Mouse (Mus musculus): ENCODE measurements around the gene Fbn1. TPM values are rescaled to one million over a fixed set of nuclear protein-coding genes. Genes with fewer than 3 reads are reported as not detected.

Fbn1 gene
- polyA plus RNA-seq, 1 experiment from 2014 or later, result 33.6 TPM

DNA sequence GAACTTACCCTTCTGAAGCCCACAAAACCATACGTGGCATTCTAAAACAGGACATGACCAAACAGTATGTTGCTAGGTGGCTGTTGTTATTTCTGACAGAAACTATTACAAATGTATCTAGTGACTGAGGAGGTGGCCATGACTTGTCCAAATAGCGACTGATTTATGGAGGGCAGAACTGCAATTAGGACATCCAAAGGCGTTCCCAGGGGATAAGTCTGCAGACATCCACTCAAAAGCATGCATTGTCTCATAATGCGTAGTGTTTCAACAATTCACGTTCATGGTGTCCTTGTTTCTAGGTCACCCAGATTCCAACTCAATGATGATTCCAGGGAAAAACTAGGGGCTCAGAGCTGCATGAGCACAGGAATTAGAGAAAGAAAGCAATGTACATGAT is 53.0 kb downstream of the Fbn1 start:
- no peak overlapping the region for H3K9ac ChIP-seq (ENCODE audit: low read length)
- no peaks in the 10 kb centered on the region for H3K9me3 ChIP-seq (ENCODE audit: control insufficient read depth, low read length)
- peaks cover 6 to 7% of the 10 kb centered on the region in 2 experiments; a peak in 3 of 4 replicates for H3K4me1 ChIP-seq (ENCODE audit: control insufficient read depth in 2 of 2, insufficient read depth in 2 of 2, low read length in 2 of 2)
- no peak overlapping the region for H3K27ac ChIP-seq (replicated peaks in 1 of 2; ENCODE audit: control insufficient read depth in 1 of 2, insufficient read depth in 1 of 2, low read depth in 2 of 2, low read length in 2 of 2)
- no peak for ATAC-seq (ENCODE audit: insufficient number of reproducible peaks, insufficient read depth, low FRiP score, low read depth)
- H3K4me2 ChIP-seq (ENCODE audit: low read length), result no peak overlapping the region
- no peaks in the 10 kb centered on the region for H3K27me3 ChIP-seq (ENCODE audit: control insufficient read depth, insufficient read depth, low read length)
- no peak overlapping the region for H3K4me3 ChIP-seq (ENCODE audit: control insufficient read depth in 1 of 2, insufficient read depth in 1 of 2, low read depth in 1 of 2, low read length in 2 of 2)
- 83% methylated on average over 5 of the region's 5 CpGs for WGBS
- no peaks in the 10 kb centered on the region for H3K36me3 ChIP-seq (ENCODE audit: control insufficient read depth, insufficient read depth, low read length)

DNA sequence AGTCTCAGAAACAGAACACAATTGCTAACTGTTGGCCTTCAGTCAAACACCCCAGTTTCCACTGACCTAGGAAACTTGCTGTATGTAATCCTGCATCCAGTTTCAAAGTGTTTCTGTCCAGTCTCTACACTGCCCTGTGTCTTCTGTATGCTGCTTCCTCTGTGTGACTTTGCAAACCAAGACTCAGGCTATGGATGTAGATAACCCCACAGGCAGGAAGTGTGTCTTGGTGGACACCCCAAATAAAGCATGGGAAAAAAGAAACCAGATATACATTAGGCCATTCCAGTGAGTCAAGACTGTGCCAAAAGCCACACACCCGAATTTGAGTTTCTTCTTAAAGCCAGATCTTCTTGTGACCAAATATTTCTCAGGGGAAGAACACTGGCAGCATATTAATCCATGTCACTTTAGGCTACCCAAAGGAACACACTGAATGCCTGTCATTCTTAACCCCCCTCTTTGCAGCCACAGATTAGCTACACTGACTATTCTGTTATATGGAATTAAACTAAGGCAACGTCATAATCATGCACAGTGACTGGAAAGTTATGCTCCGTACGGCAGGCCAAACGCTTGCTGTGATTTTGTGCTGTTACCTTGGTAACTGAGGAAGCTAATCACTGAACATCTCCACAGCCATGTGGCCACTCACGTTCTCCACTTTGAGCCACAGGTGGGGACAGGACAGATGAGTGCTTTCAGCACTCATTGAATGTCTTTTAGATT is 55.3 kb downstream of the Fbn1 start:
- no peaks in the 10 kb centered on the region for H3K27me3 ChIP-seq (ENCODE audit: control insufficient read depth, insufficient read depth, low read length)
- H3K4me3 ChIP-seq (ENCODE audit: control insufficient read depth in 1 of 2, insufficient read depth in 1 of 2, low read depth in 1 of 2, low read length in 2 of 2), result no peak overlapping the region
- 43% methylated on average over 6 of the region's 6 CpGs for WGBS
- H3K27ac ChIP-seq (replicated peaks in 1 of 2; ENCODE audit: control insufficient read depth in 1 of 2, insufficient read depth in 1 of 2, low read depth in 2 of 2, low read length in 2 of 2), result peak overlapping the region; percentile 72
- H3K9me3 ChIP-seq (ENCODE audit: control insufficient read depth, low read length), result no peaks in the 10 kb centered on the region
- no peak overlapping the region for H3K4me2 ChIP-seq (ENCODE audit: low read length)
- H3K36me3 ChIP-seq (ENCODE audit: control insufficient read depth, insufficient read depth, low read length), result no peaks in the 10 kb centered on the region
- no peak overlapping the region for H3K9ac ChIP-seq (ENCODE audit: low read length)
- peak; percentile 80 for ATAC-seq (ENCODE audit: insufficient number of reproducible peaks, insufficient read depth, low FRiP score, low read depth)
- peaks cover 6 to 9% of the 10 kb centered on the region in 2 experiments; a peak in 3 of 4 replicates for H3K4me1 ChIP-seq (ENCODE audit: control insufficient read depth in 2 of 2, insufficient read depth in 2 of 2, low read length in 2 of 2)

DNA sequence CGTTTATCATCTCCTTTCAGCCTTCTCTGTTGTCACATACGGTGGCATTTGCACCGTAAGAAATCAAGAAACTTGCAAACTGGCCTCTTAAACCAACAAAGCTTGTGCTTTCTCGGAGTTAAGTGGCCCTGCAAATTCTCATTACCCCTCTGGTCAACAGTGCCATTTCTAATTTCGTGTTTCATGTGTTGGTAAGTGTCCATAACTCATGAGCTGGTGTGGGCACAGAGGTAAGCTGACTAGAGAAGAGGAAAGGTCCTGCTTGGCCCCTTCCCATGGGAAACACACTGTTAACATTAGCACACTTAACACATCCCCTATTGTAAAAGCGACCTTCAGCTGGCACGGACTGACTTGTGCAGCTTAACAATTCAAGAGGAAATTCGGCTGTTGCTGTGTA is 58.4 kb downstream of the Fbn1 start:
- Histone ChIP-seq H3K27me3 (ENCODE audit: control insufficient read depth, insufficient read depth, low read length) (no peaks in the 10 kb centered on the region), H3K4me2 (ENCODE audit: low read length) (no peak overlapping the region), H3K4me1 (ENCODE audit: control insufficient read depth in 2 of 2, insufficient read depth in 2 of 2, low read length in 2 of 2) (peaks cover 0 to 8% of the 10 kb centered on the region in 2 experiments; a peak in 3 of 4 replicates), H3K9ac (ENCODE audit: low read length) (no peak overlapping the region), H3K27ac (replicated peaks in 1 of 2; ENCODE audit: control insufficient read depth in 1 of 2, insufficient read depth in 1 of 2, low read depth in 2 of 2, low read length in 2 of 2) (peak overlapping the region in 1 of 2 experiments; percentile 41; a peak in 3 of 4 replicates), H3K36me3 (ENCODE audit: control insufficient read depth, insufficient read depth, low read length) (no peaks in the 10 kb centered on the region), H3K9me3 (ENCODE audit: control insufficient read depth, low read length) (no peaks in the 10 kb centered on the region), H3K4me3 (ENCODE audit: control insufficient read depth in 1 of 2, insufficient read depth in 1 of 2, low read depth in 1 of 2, low read length in 2 of 2) (no peak overlapping the region)
- WGBS, result 61% methylated on average over 8 of the region's 8 CpGs
- no peak for ATAC-seq (ENCODE audit: insufficient number of reproducible peaks, insufficient read depth, low FRiP score, low read depth)

- no peaks in the 10 kb centered on the region for H3K27me3 ChIP-seq (ENCODE audit: control insufficient read depth, insufficient read depth, low read length)
- H3K4me2 ChIP-seq (ENCODE audit: low read length), result no peak overlapping the region
- 82% methylated on average over 6 of the region's 6 CpGs for WGBS
- H3K4me3 ChIP-seq (ENCODE audit: control insufficient read depth in 1 of 2, insufficient read depth in 1 of 2, low read depth in 1 of 2, low read length in 2 of 2), result no peak overlapping the region
- ATAC-seq (ENCODE audit: insufficient number of reproducible peaks, insufficient read depth, low FRiP score, low read depth), result no peak
- peak overlapping the region in 1 of 2 experiments; percentile 41; a peak in 1 of 4 replicates for H3K27ac ChIP-seq (replicated peaks in 1 of 2; ENCODE audit: control insufficient read depth in 1 of 2, insufficient read depth in 1 of 2, low read depth in 2 of 2, low read length in 2 of 2)
- no peak overlapping the region for H3K9ac ChIP-seq (ENCODE audit: low read length)
- peaks cover 0 to 8% of the 10 kb centered on the region in 2 experiments; a peak in 3 of 4 replicates for H3K4me1 ChIP-seq (ENCODE audit: control insufficient read depth in 2 of 2, insufficient read depth in 2 of 2, low read length in 2 of 2)
- no peaks in the 10 kb centered on the region for H3K9me3 ChIP-seq (ENCODE audit: control insufficient read depth, low read length)
- H3K36me3 ChIP-seq (ENCODE audit: control insufficient read depth, insufficient read depth, low read length), result no peaks in the 10 kb centered on the region
These were observed 58.9 kb downstream of the Fbn1 start for GRCm38 (mm10) chr2:125448881-125449280.

GRCm38 (mm10) chr2:125447274-125447898 is 60.4 kb downstream of the Fbn1 start:
- Histone ChIP-seq H3K9me3 (ENCODE audit: control insufficient read depth, low read length) (no peaks in the 10 kb centered on the region), H3K4me2 (ENCODE audit: low read length) (no peak overlapping the region), H3K4me1 (ENCODE audit: control insufficient read depth in 2 of 2, insufficient read depth in 2 of 2, low read length in 2 of 2) (peaks cover 0 to 6% of the 10 kb centered on the region in 2 experiments; a peak in 3 of 4 replicates), H3K27me3 (ENCODE audit: control insufficient read depth, insufficient read depth, low read length) (no peaks in the 10 kb centered on the region), H3K4me3 (ENCODE audit: control insufficient read depth in 1 of 2, insufficient read depth in 1 of 2, low read depth in 1 of 2, low read length in 2 of 2) (no peak overlapping the region), H3K36me3 (ENCODE audit: control insufficient read depth, insufficient read depth, low read length) (no peaks in the 10 kb centered on the region), H3K9ac (ENCODE audit: low read length) (no peak overlapping the region), H3K27ac (replicated peaks in 1 of 2; ENCODE audit: control insufficient read depth in 1 of 2, insufficient read depth in 1 of 2, low read depth in 2 of 2, low read length in 2 of 2) (no peak overlapping the region)
- no peak for ATAC-seq (ENCODE audit: insufficient number of reproducible peaks, insufficient read depth, low FRiP score, low read depth)
- WGBS, result 89% methylated on average over 9 of the region's 9 CpGs

- H3K4me1 ChIP-seq (ENCODE audit: control insufficient read depth in 2 of 2, insufficient read depth in 2 of 2, low read length in 2 of 2), result no peaks in the 10 kb centered on the region
- no peaks in the 10 kb centered on the region for H3K27me3 ChIP-seq (ENCODE audit: control insufficient read depth, insufficient read depth, low read length)
- no peak overlapping the region for H3K9ac ChIP-seq (ENCODE audit: low read length)
- 70% methylated on average over 8 of the region's 8 CpGs for WGBS
- no peaks in the 10 kb centered on the region for H3K36me3 ChIP-seq (ENCODE audit: control insufficient read depth, insufficient read depth, low read length)
- H3K27ac ChIP-seq (replicated peaks in 1 of 2; ENCODE audit: control insufficient read depth in 1 of 2, insufficient read depth in 1 of 2, low read depth in 2 of 2, low read length in 2 of 2), result no peak overlapping the region
- no peak overlapping the region for H3K4me3 ChIP-seq (ENCODE audit: control insufficient read depth in 1 of 2, insufficient read depth in 1 of 2, low read depth in 1 of 2, low read length in 2 of 2)
- H3K4me2 ChIP-seq (ENCODE audit: low read length), result no peak overlapping the region
- no peaks in the 10 kb centered on the region; the same call in 1 of the 2 replicates for H3K9me3 ChIP-seq (ENCODE audit: control insufficient read depth, low read length)
- no peak for ATAC-seq (ENCODE audit: insufficient number of reproducible peaks, insufficient read depth, low FRiP score, low read depth)
These were observed 69.4 kb downstream of the Fbn1 start for GRCm38 (mm10) chr2:125438381-125438780.

- H3K4me2 ChIP-seq (ENCODE audit: low read length), result no peak overlapping the region
- no peaks in the 10 kb centered on the region; the same call in 1 of the 2 replicates for H3K9me3 ChIP-seq (ENCODE audit: control insufficient read depth, low read length)
- no peaks in the 10 kb centered on the region for H3K36me3 ChIP-seq (ENCODE audit: control insufficient read depth, insufficient read depth, low read length)
- no peak overlapping the region for H3K4me3 ChIP-seq (ENCODE audit: control insufficient read depth in 1 of 2, insufficient read depth in 1 of 2, low read depth in 1 of 2, low read length in 2 of 2)
- no peak overlapping the region for H3K9ac ChIP-seq (ENCODE audit: low read length)
- H3K27me3 ChIP-seq (ENCODE audit: control insufficient read depth, insufficient read depth, low read length), result no peaks in the 10 kb centered on the region
- no peak overlapping the region for H3K27ac ChIP-seq (replicated peaks in 1 of 2; ENCODE audit: control insufficient read depth in 1 of 2, insufficient read depth in 1 of 2, low read depth in 2 of 2, low read length in 2 of 2)
- WGBS, result 77% methylated on average over 7 of the region's 7 CpGs
- no peak for ATAC-seq (ENCODE audit: insufficient number of reproducible peaks, insufficient read depth, low FRiP score, low read depth)
- H3K4me1 ChIP-seq (ENCODE audit: control insufficient read depth in 2 of 2, insufficient read depth in 2 of 2, low read length in 2 of 2), result peaks cover 3 to 4% of the 10 kb centered on the region in 2 experiments; a peak in 3 of 4 replicates
These were observed 71.6 kb downstream of the Fbn1 start for GRCm38 (mm10) chr2:125436240-125436639.
